Mouse (Mus musculus) left cerebral cortex, postnatal 10 days (tissue): Measurements from ENCODE around the gene Atp1a3. TPM values are rescaled to one million over a fixed set of nuclear protein-coding genes. Genes with fewer than 3 reads are reported as not detected.

Source experiments
- DNase-seq, 2 experiments: peaks; one replicate each; pipeline ENCODE4 v3.0.0; 2021 to 2022; ENCODE audit warnings: low spot score in 2 of 2, mixed read lengths in 1 of 2; ENCODE audit errors: extremely low spot score in 1 of 2
- intact Hi-C: fragments of 180-260 bp; cut with DNase I; formaldehyde crosslinking; loops from one replicate; pipeline ENCODE4 v1.15.1; 2025
- total RNA-seq, 2 experiments: library from RNA; stranded (reverse); gene quantifications; 2 replicates each; pipeline ENCODE4 v1.2.3; 2021

Atp1a3 gene
- total RNA-seq, 2 experiments from 2014 or later, result 2,078 to 2,206 TPM

DNA sequence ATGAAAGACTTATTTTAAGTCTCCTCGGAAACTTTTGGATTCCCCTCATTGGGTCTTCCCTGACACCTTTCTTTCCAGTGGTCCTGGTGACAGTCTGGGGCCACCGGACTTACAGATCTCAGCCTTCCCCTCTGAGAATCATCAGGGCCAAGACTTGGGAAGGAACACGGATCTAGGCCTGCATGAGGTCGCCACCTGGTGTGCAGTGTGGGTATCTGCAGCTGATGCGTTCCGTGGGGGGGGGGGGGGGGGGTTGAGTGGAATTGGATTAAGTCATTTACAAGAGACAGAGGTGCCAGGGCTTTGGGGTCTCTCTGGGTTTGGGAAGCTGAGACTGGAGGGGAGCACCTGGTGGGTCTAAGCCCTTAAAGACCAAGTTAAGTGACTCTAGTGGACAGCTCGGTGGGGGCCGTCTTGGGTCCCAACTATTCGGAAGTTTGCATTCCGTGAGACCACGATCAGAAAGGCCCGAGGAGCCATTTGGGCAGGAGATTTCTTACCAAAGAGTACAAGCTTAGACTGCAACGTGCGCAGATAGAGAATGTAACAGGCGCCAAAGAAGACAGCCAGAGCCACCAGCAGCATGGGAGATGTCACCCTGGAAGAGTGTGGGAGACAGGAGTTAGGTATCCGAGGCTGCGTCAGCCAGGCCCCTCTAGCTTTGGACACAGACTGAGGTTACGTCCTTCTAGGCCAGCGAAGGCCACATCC lies 34.3 kb downstream of the Atp1a3 start:
- intact Hi-C loops, result no loop called here
- peak in 1 of 2 experiments; percentile 65 for DNase-seq

DNA sequence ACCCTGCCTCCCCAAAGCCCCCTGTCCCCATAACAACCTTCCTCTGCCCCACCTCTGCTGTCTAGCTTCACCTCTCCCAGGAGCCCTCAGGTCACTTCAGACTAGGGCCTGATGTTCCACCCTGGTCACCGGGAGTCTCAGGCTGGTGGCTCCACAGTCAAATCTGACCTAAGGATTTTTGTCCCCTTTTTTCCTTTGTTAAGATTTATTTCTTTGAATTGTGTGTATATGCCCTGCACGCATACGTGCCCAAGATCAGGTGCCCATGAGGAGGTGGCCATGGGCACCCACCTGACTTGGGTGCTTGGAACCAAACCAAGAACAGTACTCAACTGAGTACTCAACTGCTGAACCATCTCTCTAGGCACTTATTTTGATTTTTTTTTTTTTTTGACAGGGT lies 35.4 kb downstream of the Atp1a3 start:
- intact Hi-C loops, result no loop called here
- no peak for DNase-seq

DNA sequence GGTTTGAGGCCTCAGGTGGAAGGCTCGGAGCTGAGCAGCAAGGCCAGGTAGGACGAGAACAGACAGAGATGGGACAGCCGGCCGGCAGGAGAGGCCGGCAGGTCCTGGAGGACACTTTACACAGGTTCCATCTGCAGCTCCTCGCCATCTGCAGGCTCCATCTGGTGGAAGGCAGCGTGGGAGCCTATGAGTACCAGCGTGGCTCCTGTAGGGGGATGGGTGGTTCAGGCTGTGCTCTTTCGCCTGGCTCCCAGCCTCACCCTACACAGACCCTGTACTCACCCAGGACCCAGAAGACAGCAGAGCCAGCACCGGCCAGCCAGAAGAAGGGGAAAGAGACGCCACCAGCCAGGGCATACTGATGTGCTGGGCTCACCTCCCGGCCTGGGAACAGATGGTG lies 36.0 kb downstream of the Atp1a3 start:
- peak in 1 of 2 experiments; percentile 57 for DNase-seq
- intact Hi-C loops, result loop anchor here (5.0 to 10.0 kb wide), 3 partner anchors 68 to 375 kb away; partner anchors contain the start of gene Arhgef1

DNA sequence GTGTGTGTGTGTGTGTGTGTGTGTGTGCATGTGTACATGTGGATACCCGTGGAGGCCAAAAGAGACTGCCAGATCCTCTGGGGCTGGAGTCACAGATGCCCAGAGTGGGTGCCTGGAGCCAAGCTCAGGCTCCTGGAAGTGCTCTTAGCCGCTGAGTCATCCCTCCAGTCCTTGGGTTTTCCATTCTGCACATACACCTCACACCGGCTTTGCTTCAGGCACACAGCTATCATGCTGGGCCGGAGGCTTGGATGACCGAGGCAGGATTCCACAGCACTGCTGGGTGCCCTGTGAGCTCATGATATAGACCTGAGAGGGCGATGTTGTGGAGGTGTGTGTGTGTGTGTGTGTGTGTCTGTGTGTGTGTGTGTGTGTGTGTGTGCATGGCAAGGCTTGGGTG lies 37.3 kb downstream of the Atp1a3 start:
- no peak for DNase-seq
- intact Hi-C loops, result loop anchor here (5.0 to 10.0 kb wide), 3 partner anchors 66 to 374 kb away; partner anchors contain the start of gene Arhgef1

DNA sequence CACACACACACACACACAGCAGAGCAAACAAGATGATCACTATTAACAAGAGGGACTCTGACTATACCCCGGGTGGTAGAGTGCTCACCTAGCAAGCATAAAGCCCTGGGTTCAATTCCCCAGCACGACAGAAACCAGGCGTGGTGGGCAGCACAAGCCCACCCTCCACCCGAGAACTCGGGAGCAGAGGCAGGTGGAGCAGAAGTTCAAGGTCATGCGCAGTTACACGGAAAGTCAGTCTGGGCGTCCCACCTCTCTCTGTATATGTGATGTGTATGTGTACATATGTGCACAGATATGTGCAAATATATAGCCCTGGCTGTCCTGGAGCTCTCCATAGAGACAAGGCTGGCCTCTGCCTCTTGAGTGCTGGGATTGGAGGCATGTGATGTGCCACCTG lies 37.8 kb downstream of the Atp1a3 start:
- no peak for DNase-seq
- intact Hi-C loops, result loop anchor here (5.0 to 10.0 kb wide), 3 partner anchors 66 to 373 kb away; partner anchors contain the start of gene Arhgef1

DNA sequence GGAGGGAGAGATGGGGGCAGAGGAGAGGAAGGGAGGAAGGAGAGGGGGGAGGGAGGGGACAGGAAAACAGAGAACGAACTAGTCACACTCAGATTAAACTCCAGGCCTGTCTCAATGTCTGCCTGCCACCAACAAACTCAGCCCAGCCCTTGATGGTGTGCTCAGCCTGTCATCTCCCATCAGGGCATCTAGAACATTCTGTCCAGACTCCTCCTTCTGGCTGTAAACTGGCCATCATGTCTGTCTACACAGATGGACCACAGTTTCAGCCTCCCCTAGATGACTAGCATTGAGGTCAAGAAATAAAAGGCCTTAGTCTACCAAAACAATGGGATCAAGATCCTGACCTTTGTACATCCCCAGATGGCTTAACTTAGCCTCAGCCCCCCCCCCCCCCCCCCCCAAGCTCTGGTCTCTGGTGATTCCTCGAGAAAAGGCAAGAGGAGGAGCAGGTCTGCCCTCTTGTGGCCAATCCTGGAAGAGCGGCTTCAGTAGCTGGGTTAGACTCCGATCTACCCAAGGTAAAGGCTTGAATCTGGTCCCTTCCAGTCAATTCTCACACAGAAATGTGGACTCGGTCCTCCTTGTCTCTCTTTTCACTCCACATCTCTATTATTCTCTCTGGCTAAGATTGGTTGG lies 40.7 kb downstream of the Atp1a3 start:
- intact Hi-C loops, result loop anchor here (2.0 to 10.0 kb wide), 4 partner anchors 63 to 370 kb away; partner anchors contain the start of gene Arhgef1
- DNase-seq, result peak; percentile 79 to 82

DNA sequence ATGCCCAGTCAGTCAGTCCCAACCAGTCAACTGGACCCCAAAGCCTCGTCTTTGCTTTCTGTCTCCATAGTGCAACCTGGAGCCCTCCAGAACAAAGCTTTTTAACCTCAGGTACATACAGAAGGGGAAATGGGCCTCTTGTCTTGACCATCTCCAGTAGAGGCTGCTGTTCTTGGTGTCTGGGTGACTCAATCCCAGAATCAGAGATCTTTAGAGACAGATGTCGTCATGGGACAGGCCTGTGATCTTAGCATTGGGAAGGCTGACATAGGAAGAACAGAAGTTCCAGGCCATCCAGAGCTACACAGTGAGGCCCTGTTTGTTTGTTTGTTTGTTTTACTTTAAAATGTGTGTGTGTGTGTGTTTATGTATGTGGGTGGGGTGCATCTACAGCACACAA lies 41.5 kb downstream of the Atp1a3 start:
- intact Hi-C loops, result loop anchor here (2.0 to 10.0 kb wide), 3 partner anchors 73 to 369 kb away; no protein-coding TSS in a partner anchor
- no peak for DNase-seq

DNA sequence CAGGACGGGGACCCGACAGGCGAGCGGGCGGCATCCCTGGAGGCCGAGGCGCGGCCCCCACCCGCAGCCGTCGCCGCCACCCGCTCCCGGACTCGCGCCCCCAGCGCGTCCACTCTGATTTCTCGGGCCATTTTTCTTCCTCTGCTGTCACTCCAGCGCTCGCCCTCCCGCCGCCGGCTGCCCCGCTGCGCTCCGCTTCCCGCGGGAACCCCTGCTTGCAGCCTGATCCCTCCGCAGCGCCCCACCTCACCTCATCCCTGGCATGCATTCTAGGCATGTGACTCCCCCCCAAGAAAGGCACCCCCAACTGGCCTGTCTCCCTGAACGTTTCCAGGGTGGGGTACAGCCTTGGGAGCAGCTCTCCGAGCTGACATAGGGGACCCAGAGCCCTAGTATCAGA lies 50.5 kb downstream of the Atp1a3 start:
- no peak for DNase-seq
- intact Hi-C loops, result no loop called here

DNA sequence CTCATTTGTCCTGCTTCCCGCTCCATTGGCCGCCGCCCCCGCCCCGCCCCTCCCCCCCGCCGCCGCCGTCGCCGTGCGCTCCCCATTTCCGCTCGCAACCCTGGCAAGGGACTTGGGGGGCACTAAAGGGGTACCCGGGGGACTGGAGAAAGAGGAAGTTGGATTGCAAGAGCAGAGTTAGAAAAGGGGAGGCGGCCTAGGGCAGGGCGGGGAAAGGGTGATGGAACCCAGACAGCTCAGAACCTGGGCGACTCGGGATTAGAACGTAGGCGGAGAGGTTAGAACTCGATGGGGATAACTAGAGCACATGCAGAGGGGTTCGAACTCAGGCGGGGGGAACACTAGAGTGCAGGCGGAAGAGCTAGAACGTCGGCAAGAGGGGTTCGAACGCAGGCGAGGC lies 51.3 kb downstream of the Atp1a3 start:
- intact Hi-C loops, result no loop called here
- no peak for DNase-seq

DNA sequence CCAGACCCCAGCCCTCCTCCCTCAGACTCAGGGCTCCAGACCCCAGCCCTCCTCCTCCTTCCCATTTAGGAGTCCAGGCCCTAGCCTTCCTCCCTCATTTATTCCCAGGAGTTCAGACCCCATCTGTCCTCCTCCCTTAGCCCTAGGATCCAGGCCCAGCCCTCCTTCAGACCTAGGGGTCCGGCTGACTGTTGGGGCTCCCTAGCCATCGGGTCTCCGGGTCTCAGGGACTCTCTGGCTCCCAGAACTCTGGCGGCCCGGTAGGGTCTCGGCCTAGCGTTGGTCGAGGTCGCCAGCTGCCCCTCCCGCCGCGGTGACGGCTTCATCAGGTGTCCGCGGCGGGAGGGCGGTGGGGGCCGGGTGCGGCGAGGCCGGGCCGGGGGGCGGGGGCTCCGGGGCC lies 51.8 kb downstream of the Atp1a3 start:
- no peak for DNase-seq
- intact Hi-C loops, result no loop called here

DNA sequence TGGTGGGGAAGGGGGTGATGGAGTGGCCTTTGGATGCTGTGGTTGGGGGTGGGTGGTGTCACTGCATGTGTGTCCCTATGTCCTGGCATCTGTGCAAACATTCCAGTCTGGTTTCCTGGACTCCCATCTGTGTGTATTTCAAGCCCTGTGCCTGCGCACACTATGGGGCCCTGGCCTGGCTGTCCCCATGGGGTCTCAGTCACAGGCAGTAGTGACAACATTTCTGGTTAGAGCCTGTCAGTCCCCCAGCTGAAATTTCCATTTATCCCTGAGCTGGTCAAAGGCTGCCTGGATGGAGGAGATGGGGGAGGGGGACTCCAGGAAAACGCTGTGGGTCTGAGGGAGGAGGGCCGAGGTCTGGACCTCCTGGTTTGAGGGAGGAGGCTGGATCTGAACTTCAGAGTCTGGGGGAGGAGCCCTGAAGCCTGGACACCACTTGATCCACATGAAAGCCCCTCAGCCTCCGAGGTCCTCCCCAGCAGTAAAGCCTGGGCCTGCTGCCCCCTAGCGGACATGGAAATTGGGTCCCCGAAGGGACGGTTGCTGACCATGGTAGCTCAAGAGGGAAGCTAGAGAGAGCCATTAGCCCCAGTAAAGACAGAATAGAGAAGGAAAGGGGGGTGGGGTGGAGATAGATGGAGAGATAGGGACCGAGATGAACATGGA lies 55.7 kb downstream of the Atp1a3 start:
- intact Hi-C loops, result no loop called here
- peak in 1 of 2 experiments; percentile 85 for DNase-seq

DNA sequence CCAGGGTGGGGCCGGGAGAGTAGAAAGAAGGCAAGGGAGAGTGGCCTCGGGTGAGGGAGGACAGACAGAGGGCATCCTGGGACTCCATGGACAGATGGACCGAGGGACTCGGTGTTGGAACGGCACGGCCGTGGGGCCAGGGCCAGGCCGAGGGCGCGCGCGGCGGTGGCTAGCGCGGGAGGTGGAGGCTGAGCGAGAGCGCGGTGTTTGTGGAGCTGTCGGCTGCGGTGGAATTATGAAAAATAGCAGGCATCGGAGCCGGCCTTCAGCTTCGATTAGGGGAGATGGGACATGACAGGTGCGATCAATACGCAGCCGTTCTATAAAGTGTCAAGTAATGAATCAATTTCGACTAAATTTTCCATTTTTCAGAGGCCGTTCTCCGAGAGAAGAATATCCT lies 57.0 kb downstream of the Atp1a3 start:
- intact Hi-C loops, result no loop called here
- no peak for DNase-seq

DNA sequence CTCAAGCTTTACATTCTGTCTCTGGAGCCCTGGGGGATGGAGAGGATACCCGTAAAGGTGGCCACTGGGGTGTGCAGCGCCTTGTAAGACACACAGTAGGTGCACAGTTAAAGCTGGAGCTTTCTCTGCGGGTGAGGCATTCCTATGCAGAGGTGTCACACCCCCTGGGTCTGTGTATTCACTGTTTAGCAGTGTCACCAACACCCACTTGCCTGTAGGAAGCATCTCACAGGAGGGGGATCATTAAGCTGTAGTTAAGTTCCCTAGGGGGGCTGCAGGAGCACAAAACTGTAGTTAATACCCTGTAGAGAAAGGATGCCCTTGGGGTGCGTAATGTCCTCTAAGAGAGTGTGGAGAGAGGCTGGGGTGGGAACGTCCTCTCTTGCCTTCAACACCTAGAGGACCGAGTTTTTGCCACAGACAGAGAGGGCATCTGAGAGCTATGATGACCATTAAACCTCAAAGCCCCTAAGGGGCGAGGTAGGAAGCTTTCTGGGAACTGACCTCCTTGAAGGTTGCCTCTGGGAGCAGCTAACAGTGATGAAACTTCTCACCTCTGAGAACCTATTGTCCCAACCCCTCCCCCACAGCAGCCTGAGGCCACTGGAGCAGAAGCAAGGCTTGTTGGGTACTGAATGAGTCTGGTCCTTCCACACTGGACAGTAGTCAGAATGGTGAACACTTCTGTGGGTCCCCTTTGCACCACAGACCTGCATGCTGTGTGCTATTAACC lies 58.3 kb downstream of the Atp1a3 start:
- no peak for DNase-seq
- intact Hi-C loops, result no loop called here

DNA sequence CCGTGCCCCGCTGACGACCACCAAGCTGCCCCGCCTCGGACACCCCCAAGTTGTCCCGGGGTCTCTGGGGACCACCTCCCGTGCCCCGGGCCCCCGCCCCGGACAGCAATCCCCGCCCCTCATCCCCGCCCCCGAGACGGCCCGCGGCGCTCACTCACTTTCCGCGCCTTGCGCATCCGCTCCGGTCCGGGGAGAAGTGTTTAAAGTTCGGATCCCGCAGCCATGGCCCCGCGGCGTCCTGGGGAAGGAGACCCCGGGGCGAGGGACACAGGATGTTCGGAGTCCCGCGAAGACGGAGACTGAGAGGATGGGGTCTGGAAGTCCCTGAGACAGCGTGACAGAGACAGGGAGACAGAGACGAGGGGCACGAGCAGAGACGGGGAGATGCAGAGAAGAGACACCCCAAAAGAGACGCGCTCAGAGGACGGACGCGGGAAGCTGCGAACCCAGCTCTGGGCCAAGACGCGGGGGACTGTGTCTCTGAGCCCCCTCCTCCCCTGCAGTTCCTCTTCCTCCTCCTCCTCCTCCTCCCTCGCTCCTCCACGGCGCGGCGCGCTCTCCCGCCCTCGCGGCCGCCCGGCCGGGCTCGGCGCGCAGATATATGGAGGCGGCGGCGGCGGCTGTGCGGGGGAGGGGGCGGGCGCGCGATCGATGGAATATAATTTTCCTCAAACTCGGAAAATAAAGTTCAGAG lies 61.4 kb downstream of the Atp1a3 start, which contains the start of gene Gm4881:
Gm4881 (minus strand) TSS at position 238 of the 694 bp plus-strand sequence.
- intact Hi-C loops, result no loop called here

DNA sequence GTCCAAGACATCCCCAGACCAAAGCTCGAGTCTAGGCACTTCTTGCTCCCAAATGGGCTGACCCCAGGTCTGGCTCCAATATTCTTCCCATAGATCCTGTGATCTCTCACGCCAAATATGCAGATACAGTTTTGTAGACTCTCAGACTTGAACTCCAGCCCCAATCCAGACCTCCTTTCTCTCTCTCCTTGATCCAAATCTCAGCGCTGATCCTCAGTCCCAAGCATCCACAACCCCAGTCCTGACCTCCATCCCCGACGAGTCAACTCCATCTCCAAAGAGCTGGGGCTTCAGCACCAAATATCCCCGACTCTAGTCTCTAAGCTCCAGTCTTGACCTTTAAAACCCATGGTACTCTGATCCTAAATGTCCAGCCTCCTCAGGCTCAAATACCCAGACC lies 62.1 kb downstream of the Atp1a3 start:
- no peak for DNase-seq
- intact Hi-C loops, result no loop called here

More for the DNA sequence above, 61.4 kb downstream of the Atp1a3 start, which contains the start of gene Gm4881:
- no peak for DNase-seq

DNA sequence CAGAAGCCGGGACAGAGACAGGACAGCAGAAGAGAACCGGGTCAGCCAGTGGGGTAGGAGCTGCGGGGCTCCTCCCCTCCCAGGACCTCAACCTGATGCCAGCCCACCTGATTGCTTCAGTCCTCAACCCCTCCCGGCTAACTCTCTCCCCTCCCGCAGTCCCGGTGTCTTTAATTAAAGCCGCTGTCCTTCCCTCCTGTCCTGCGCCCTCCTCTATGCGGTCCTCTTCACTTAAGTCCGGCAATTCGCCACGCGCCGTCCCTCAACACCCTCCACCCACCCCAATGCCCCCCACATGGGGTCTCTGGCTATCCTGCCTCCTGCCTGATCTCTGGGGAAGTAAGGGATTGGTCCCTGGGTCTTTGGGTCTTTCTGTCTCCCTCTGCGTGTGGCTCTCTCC lies 74.1 kb downstream of the Atp1a3 start:
- intact Hi-C loops, result no loop called here
- DNase-seq, result no peak

DNA sequence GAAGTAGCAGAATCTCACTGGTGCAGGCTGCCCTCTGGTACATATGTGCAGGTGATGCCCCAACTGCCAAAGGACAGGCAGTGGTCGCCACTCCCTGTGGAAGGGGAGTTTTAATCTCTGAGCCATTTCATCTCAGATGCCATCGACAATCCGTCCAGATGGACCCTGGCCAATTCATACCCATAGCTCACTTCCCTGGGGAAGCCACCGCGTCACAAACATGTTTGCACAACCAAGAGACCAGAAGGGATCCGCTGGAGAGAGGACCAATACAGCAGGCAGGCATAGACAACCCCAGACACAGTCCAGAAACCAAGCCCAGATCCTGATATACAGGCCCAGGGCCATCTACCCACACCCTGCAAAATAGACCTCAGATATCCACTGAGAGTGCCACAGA lies 75.3 kb downstream of the Atp1a3 start:
- intact Hi-C loops, result no loop called here
- no peak for DNase-seq
